Mouse (Mus musculus): ENCODE results near the gene Gja3.
"Not testable (repeated sequence)": the region's sequence is repeated elsewhere in the genome, so short reads cannot be mapped to it uniquely, and the experiment has no call there.

Gene Gja3

GRCm38 (mm10) chr14:57034926-57035498 is 22.9 kb downstream of the Gja3 start:
- DNase-seq (ENCODE audit: low spot score): no peak

DNA sequence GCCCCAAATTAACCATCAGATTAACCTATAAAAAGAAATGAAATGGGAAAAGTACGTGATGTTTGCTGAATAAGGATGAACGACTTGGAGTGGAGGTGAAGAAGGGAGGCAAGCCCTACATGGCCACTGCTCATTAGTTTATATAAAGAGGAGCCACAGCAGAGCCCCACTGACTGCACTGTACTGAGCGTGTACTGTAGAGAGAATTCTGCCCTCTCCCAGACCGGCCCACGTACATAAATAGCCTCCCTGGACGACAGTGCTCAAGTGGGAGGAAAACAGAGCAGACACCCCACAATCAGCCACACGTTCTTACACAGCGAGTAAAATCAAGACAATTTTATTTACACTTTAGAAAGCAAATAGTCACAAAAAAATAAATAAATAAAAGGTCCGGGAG is 23.8 kb downstream of the Gja3 start:
- DNase-seq (ENCODE audit: low spot score): no peak

DNA sequence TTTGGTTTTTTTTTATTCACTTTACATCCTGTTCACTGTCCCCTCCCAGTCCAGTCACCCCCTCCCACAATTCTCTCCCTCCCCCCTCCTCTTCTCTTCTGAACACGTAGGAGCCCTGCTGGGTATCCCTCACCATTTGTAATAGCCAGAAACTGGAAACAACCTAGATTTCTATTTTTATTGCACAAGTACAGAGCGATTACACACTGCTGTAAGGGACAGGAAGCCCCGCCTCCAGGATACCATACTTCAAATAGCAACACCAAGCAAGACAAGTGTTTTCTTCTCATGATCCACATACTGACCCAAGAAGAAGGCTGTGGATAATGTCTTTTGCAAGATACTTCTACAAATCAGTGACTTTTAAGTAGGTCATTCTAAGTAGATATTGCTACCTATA is 25.1 kb downstream of the Gja3 start:
- no peak for DNase-seq (ENCODE audit: low spot score)

- DNase-seq (ENCODE audit: low spot score): no peak
Measured at GRCm38 (mm10) chr14:57018436-57018835, 39.5 kb downstream of the Gja3 start.

- not testable (repeated sequence) for DNase-seq (ENCODE audit: low spot score)
Measured at GRCm38 (mm10) chr14:57016806-57017205, 41.1 kb downstream of the Gja3 start.

DNA sequence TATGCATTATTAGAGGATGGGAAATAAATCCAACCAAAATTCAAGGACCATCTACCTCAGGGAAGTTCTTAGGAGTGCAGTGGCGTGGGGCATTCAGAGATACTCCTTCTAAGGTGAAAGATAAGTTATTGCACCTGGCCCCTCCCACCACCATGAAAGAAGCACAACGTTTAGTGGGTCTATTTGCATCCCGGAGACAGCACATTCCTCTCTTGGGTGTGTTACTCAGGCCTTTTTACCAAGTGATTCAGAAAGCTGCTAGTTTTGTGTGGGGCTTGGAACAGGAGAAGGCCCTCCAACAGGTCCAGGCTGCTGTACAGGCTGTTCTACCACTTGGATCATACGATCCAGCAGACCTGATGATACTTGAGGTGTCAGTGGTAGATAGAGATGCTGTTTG is 69.3 kb downstream of the Gja3 start:
- DNase-seq (ENCODE audit: low spot score): no peak
